Mouse (Mus musculus): ENCODE measurements around the gene Rbl1. TPM values are rescaled to one million over a fixed set of nuclear protein-coding genes. Genes with fewer than 3 reads are reported as not detected.

Rbl1 gene
- total and polyA plus RNA-seq, 3 experiments: 14.9 to 27.4 (median 21.9) TPM

DNA sequence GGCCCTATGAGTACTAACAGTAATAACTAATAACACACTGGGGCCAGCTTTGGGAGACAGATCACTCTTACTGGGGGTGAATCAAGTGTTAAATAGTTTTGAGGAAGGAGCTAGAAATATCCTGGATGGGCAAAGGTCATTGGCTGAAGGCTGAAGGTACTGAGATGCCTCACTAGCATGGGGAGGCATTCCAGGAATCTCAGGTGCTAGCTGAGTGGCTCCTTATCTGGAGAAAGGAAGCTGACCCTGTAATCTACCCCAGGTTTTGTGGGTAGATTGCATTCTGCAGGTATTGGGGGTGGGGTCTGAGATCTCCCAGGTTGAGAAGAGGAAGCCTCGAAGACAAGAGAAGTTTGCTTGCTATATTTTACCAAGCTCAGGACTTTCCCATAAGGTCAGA is 59.2 kb downstream of the Rbl1 start:
- H3K4me2 ChIP-seq (ENCODE audit: insufficient read depth, low read depth, poor library complexity, severe bottlenecking): no peak overlapping the region
- no peak overlapping the region for H3K4me3 ChIP-seq (replicated peaks in 1 of 3; ENCODE audit: low read depth in 2 of 3, low read length in 2 of 3, poor library complexity in 1 of 3)
- peaks cover 0 to 8% of the 10 kb centered on the region in 2 experiments; a peak in 1 of 4 replicates for H3K4me1 ChIP-seq (ENCODE audit: control insufficient read depth in 1 of 2, insufficient read depth in 2 of 2)
- no peaks in the 10 kb centered on the region for H3K79me2 ChIP-seq (replicated peaks; ENCODE audit: control insufficient read depth, extremely low read depth, insufficient read depth, poor library complexity, severe bottlenecking)
- H3K36me3 ChIP-seq (replicated peaks in 1 of 2; ENCODE audit: control insufficient read depth in 1 of 2, insufficient read depth in 1 of 2, low read length in 1 of 2): peaks cover 28 to 53% of the 10 kb centered on the region in 2 experiments
- H3K9ac ChIP-seq (ENCODE audit: insufficient read depth, low read depth): no peak overlapping the region
- dilution Hi-C loops (cut with MboI; ENCODE audit: extremely low pct_ligation_motif_present, extremely low pct_unique_long_range_greater_than_20kb, low sequenced_read_pairs): no loop called here
- DNase-seq (ENCODE audit: extremely low read depth): no peak
- no peaks in the 10 kb centered on the region for H3K27me3 ChIP-seq (replicated peaks)
- no peak overlapping the region for H3K27ac ChIP-seq (ENCODE audit: insufficient read depth, low read depth)
- TF ChIP-seq ZNF384 (IDR thresholded peaks at IDR 0.05; ENCODE audit: low read depth, low read length) (no peak), ZC3H11A (IDR thresholded peaks at IDR 0.05; ENCODE audit: low read depth, low read length) (no peak), BHLHE40 (IDR thresholded peaks at IDR 0.05; ENCODE audit: low read depth, low read length) (no peak), SIN3A (IDR thresholded peaks at IDR 0.05; ENCODE audit: low read length) (no peak), MEF2A (IDR thresholded peaks at IDR 0.05; ENCODE audit: borderline replicate concordance, low read depth, low read length) (no peak)
- in situ Hi-C loops (cut with MboI; ENCODE audit: low pct_ligation_motif_present, low pct_unique_long_range_greater_than_20kb, low sequenced_read_pairs): loop anchor here (25.0 kb wide), 1 partner anchor 417 kb away; the partner anchor contains the start of genes Blcap and Nnat
- no peaks in the 10 kb centered on the region for H3K9me3 ChIP-seq (replicated peaks; ENCODE audit: low read length)

DNA sequence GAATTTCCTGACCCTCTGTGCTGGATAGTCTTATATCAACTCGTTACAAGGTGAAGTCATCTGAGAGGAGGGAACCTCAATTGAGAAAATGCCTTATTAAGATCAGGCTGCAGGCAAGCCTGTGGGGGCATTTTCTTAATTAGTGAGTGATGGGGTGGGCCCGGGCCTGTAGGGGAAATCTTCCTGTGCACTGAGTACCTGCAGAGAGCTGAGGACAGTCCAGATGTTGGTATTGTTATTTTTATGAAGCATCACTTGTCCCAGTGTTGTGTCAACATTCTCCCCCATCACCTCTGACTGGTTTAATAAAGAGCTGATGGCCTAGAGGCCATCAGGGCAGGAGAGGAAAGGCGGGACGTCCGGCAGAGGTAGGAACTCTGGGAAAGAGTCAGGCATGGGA is 60.2 kb downstream of the Rbl1 start:
- no peak overlapping the region for H3K4me2 ChIP-seq (ENCODE audit: insufficient read depth, low read depth, poor library complexity, severe bottlenecking)
- in situ Hi-C loops (cut with MboI; ENCODE audit: low pct_ligation_motif_present, low pct_unique_long_range_greater_than_20kb, low sequenced_read_pairs) (loop anchor here (25.0 kb wide), 1 partner anchor 418 kb away; the partner anchor contains the start of genes Blcap and Nnat), dilution Hi-C loops (cut with MboI; ENCODE audit: extremely low pct_ligation_motif_present, extremely low pct_unique_long_range_greater_than_20kb, low sequenced_read_pairs) (no loop called here)
- H3K4me1 ChIP-seq (ENCODE audit: control insufficient read depth in 1 of 2, insufficient read depth in 2 of 2): peaks cover 3 to 12% of the 10 kb centered on the region in 2 experiments; a peak in 3 of 4 replicates
- H3K27ac ChIP-seq (ENCODE audit: insufficient read depth, low read depth): no peak overlapping the region
- H3K79me2 ChIP-seq (replicated peaks; ENCODE audit: control insufficient read depth, extremely low read depth, insufficient read depth, poor library complexity, severe bottlenecking): no peaks in the 10 kb centered on the region
- H3K27me3 ChIP-seq (replicated peaks): no peaks in the 10 kb centered on the region
- H3K36me3 ChIP-seq (replicated peaks in 1 of 2; ENCODE audit: control insufficient read depth in 1 of 2, insufficient read depth in 1 of 2, low read length in 1 of 2): peaks cover 19 to 43% of the 10 kb centered on the region in 2 experiments
- H3K9ac ChIP-seq (ENCODE audit: insufficient read depth, low read depth): no peak overlapping the region
- TF ChIP-seq SMC3 (IDR thresholded peaks at IDR 0.05; ENCODE audit: low read depth, low read length): no peak
- TF ChIP-seq USF2 (conservative IDR thresholded peaks at IDR 0.05; ENCODE audit: low read depth, low read length): no peak
- H3K4me3 ChIP-seq (replicated peaks in 1 of 3; ENCODE audit: low read depth in 2 of 3, low read length in 2 of 3, poor library complexity in 1 of 3): no peak overlapping the region
- peaks cover 8% of the 10 kb centered on the region for H3K9me3 ChIP-seq (replicated peaks; ENCODE audit: low read length)
- no peak for DNase-seq (ENCODE audit: extremely low read depth)

DNA sequence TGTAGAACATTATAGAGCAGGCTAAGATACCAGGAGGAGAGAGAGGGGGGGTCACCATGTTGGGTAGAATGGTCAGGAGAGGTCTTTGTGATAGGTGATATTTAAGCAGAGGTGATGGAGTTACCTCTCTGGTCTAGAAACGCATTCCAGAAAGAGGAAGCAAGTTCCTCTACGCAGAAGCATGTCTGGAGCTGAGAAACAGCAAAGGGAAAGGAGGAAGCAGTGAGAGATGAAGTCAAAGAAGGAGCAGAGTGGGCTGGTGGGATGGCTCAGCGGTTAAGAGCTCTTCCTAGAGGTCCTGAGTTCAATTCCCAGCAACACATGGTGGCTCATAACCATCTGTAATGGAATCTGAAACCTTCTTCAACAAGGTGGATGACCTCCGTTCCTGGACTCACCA is 62.4 kb downstream of the Rbl1 start:
- no peak for TF ChIP-seq MEF2A (IDR thresholded peaks at IDR 0.05; ENCODE audit: borderline replicate concordance, low read depth, low read length)
- TF ChIP-seq MAX (IDR thresholded peaks at IDR 0.05; ENCODE audit: low read length): no peak
- TF ChIP-seq POLR2AphosphoS2 (IDR thresholded peaks at IDR 0.05; ENCODE audit: low read depth, low read length): no peak
- H3K4me2 ChIP-seq (ENCODE audit: insufficient read depth, low read depth, poor library complexity, severe bottlenecking): no peak overlapping the region
- DNase-seq (ENCODE audit: extremely low read depth): no peak
- H3K36me3 ChIP-seq (replicated peaks in 1 of 2; ENCODE audit: control insufficient read depth in 1 of 2, insufficient read depth in 1 of 2, low read length in 1 of 2): peaks cover 6 to 24% of the 10 kb centered on the region in 2 experiments
- no peak overlapping the region for H3K4me3 ChIP-seq (replicated peaks in 1 of 3; ENCODE audit: low read depth in 2 of 3, low read length in 2 of 3, poor library complexity in 1 of 3)
- dilution Hi-C loops (cut with MboI; ENCODE audit: extremely low pct_ligation_motif_present, extremely low pct_unique_long_range_greater_than_20kb, low sequenced_read_pairs) (no loop called here), in situ Hi-C loops (cut with MboI; ENCODE audit: low pct_ligation_motif_present, low pct_unique_long_range_greater_than_20kb, low sequenced_read_pairs) (loop anchor here (25.0 kb wide), 1 partner anchor 420 kb away; the partner anchor contains the start of genes Blcap and Nnat)
- no peaks in the 10 kb centered on the region for H3K79me2 ChIP-seq (replicated peaks; ENCODE audit: control insufficient read depth, extremely low read depth, insufficient read depth, poor library complexity, severe bottlenecking)
- no peaks in the 10 kb centered on the region for H3K27me3 ChIP-seq (replicated peaks)
- no peak overlapping the region for H3K9ac ChIP-seq (ENCODE audit: insufficient read depth, low read depth)
- H3K4me1 ChIP-seq (ENCODE audit: control insufficient read depth in 1 of 2, insufficient read depth in 2 of 2): peaks cover 7 to 29% of the 10 kb centered on the region in 2 experiments; a peak in 3 of 4 replicates
- peaks cover 8% of the 10 kb centered on the region for H3K9me3 ChIP-seq (replicated peaks; ENCODE audit: low read length)
- no peak overlapping the region for H3K27ac ChIP-seq (ENCODE audit: insufficient read depth, low read depth)

Measured in CH12.LX (cell line).